Mouse (Mus musculus) CH12.LX (cell line): ENCODE measurements around the gene Ttc30a2. TPM values are rescaled to one million over a fixed set of nuclear protein-coding genes. Genes with fewer than 3 reads are reported as not detected.
"Not testable (repeated sequence)": the region's sequence is repeated elsewhere in the genome, so short reads cannot be mapped to it uniquely, and the experiment has no call there.

Experiments used
- DNase-seq: peaks from one replicate; pipeline ENCODE4 v3.0.0-alpha.2; 2013; ENCODE audit errors: extremely low read depth
- H3K27ac ChIP-seq: 2 replicates; pipeline ENCODE4 v1.5.1; 2012; ENCODE audit warnings: low read depth, mild to moderate bottlenecking, control low read depth, moderate library complexity; ENCODE audit not compliant: insufficient read depth
- H3K27me3 ChIP-seq: replicated peaks from 2 replicates; pipeline ENCODE3; 2012; ENCODE audit warnings: inconsistent platforms
- H3K36me3 ChIP-seq, 2 experiments: replicated peaks in 1 of 2; 2 replicates each; pipeline versions ENCODE3 to v1.6.1; 2012; ENCODE audit warnings: inconsistent platforms in 1 of 2, low read length in 1 of 2, mild to moderate bottlenecking in 1 of 2, mixed read lengths in 1 of 2, moderate library complexity in 1 of 2; ENCODE audit not compliant: control insufficient read depth in 1 of 2, insufficient read depth in 1 of 2
- H3K4me1 ChIP-seq, 2 experiments: 2 replicates each; pipeline ENCODE4 v1.6.1; 2012; ENCODE audit warnings: inconsistent platforms in 1 of 2, moderate library complexity in 1 of 2; ENCODE audit not compliant: insufficient read depth in 2 of 2, control insufficient read depth in 1 of 2
- H3K4me2 ChIP-seq: 2 replicates; pipeline ENCODE4 v1.6.1; 2012; ENCODE audit warnings: low read depth, mild to moderate bottlenecking, control low read depth; ENCODE audit not compliant: poor library complexity, insufficient read depth, severe bottlenecking
- H3K4me3 ChIP-seq, 3 experiments: fragments of 150-350 bp in 1 of 3; sonication (generic) in 1 of 3; replicated peaks in 1 of 3; 2 replicates each; pipeline versions ENCODE3 to v1.5.1; 2011 to 2012; ENCODE audit warnings: low read depth in 2 of 3, low read length in 2 of 3, mild to moderate bottlenecking in 2 of 3, moderate library complexity in 2 of 3, control low read depth in 1 of 3, improper control_type of control experiment in 1 of 3, inconsistent platforms in 1 of 3, mixed read lengths in 1 of 3; ENCODE audit not compliant: poor library complexity in 1 of 3
- H3K79me2 ChIP-seq: replicated peaks from 2 replicates; pipeline ENCODE4 v1.6.1; 2012; ENCODE audit warnings: mild to moderate bottlenecking, moderate library complexity; ENCODE audit not compliant: control insufficient read depth, poor library complexity, insufficient read depth, severe bottlenecking; ENCODE audit errors: extremely low read depth
- H3K9ac ChIP-seq: 2 replicates; pipeline ENCODE4 v1.6.1; 2012; ENCODE audit warnings: low read depth, mild to moderate bottlenecking, control low read depth, moderate library complexity; ENCODE audit not compliant: insufficient read depth
- H3K9me3 ChIP-seq: replicated peaks from 2 replicates; pipeline ENCODE3; 2012; ENCODE audit warnings: low read length, inconsistent platforms, mixed read lengths
- CHD1 ChIP-seq: IDR thresholded peaks from 2 replicates; pipeline ENCODE4 v1.6.1; 2012; ENCODE audit warnings: low read depth, low read length, improper control_type of control experiment, inconsistent platforms
- CHD2 ChIP-seq: IDR thresholded peaks from 2 replicates; pipeline ENCODE4 v1.6.1; 2011; ENCODE audit warnings: low read length, improper control_type of control experiment
- CTCF ChIP-seq, 2 experiments: IDR thresholded peaks in 1 of 2; conservative IDR thresholded peaks in 1 of 2; 2 replicates each; pipeline ENCODE4 v1.5.1; 2011 to 2012; ENCODE audit warnings: low read depth in 2 of 2, low read length in 2 of 2, improper control_type of control experiment in 1 of 2, inconsistent platforms in 1 of 2, mild to moderate bottlenecking in 1 of 2, moderate library complexity in 1 of 2
- ELF1 ChIP-seq: IDR thresholded peaks from 2 replicates; pipeline ENCODE4 v1.6.1; 2014; ENCODE audit warnings: low read depth, mild to moderate bottlenecking, inconsistent platforms, low read length, improper control_type of control experiment
- EP300 ChIP-seq: IDR thresholded peaks from 2 replicates; pipeline ENCODE4 v1.6.1; 2011; ENCODE audit warnings: low read length, improper control_type of control experiment
- ETS1 ChIP-seq: conservative IDR thresholded peaks from 2 replicates; pipeline ENCODE4 v1.6.1; 2012; ENCODE audit warnings: low read depth, mild to moderate bottlenecking, inconsistent platforms, low read length, improper control_type of control experiment, moderate library complexity
- GABPA ChIP-seq: IDR thresholded peaks from 2 replicates; pipeline ENCODE4 v1.6.1; 2012; ENCODE audit warnings: low read depth, low read length, improper control_type of control experiment, inconsistent platforms; ENCODE audit not compliant: insufficient replicate concordance
- IRF4 ChIP-seq: IDR thresholded peaks from 2 replicates; pipeline ENCODE4 v1.6.1; 2014; ENCODE audit warnings: low read depth, mild to moderate bottlenecking, inconsistent platforms, low read length, improper control_type of control experiment
- JUN ChIP-seq: IDR thresholded peaks from 2 replicates; pipeline ENCODE4 v1.6.1; 2011; ENCODE audit warnings: low read depth, mild to moderate bottlenecking, low read length, improper control_type of control experiment, moderate library complexity; ENCODE audit not compliant: insufficient read depth
- MAX ChIP-seq: IDR thresholded peaks from 2 replicates; pipeline ENCODE4 v1.6.1; 2011; ENCODE audit warnings: low read length, improper control_type of control experiment
- MAZ ChIP-seq: IDR thresholded peaks from 2 replicates; pipeline ENCODE4 v1.6.1; 2012; ENCODE audit warnings: low read depth, mild to moderate bottlenecking, inconsistent platforms, low read length, improper control_type of control experiment, moderate library complexity
- MEF2A ChIP-seq: IDR thresholded peaks from 2 replicates; pipeline ENCODE4 v1.6.1; 2014; ENCODE audit warnings: low read depth, mild to moderate bottlenecking, inconsistent platforms, low read length, improper control_type of control experiment, borderline replicate concordance
- MXI1 ChIP-seq: IDR thresholded peaks from 2 replicates; pipeline ENCODE4 v1.6.1; 2011; ENCODE audit warnings: mild to moderate bottlenecking, low read depth, low read length, improper control_type of control experiment
- NELFE ChIP-seq: IDR thresholded peaks from 2 replicates; pipeline ENCODE4 v1.6.1; 2011; ENCODE audit warnings: low read depth, low read length, improper control_type of control experiment
- NRF1 ChIP-seq: IDR thresholded peaks from 2 replicates; pipeline ENCODE4 v1.6.1; 2014; ENCODE audit warnings: low read depth, mild to moderate bottlenecking, inconsistent platforms, low read length, improper control_type of control experiment, moderate library complexity
- POLR2A ChIP-seq: IDR thresholded peaks from 2 replicates; pipeline ENCODE4 v1.6.1; 2011; ENCODE audit warnings: low read depth, mild to moderate bottlenecking, improper control_type of control experiment, low read length
- POLR2AphosphoS2 ChIP-seq: IDR thresholded peaks from 2 replicates; pipeline ENCODE4 v1.6.1; 2011; ENCODE audit warnings: low read depth, low read length, improper control_type of control experiment
- RAD21 ChIP-seq: IDR thresholded peaks from 2 replicates; pipeline ENCODE4 v1.6.1; 2011; ENCODE audit warnings: low read depth, mild to moderate bottlenecking, low read length, improper control_type of control experiment, moderate library complexity
- SIN3A ChIP-seq: IDR thresholded peaks from 2 replicates; pipeline ENCODE4 v1.6.1; 2012; ENCODE audit warnings: low read length, improper control_type of control experiment, inconsistent platforms
- USF1 ChIP-seq: IDR thresholded peaks from 2 replicates; pipeline ENCODE4 v1.6.1; 2014; ENCODE audit warnings: low read depth, mild to moderate bottlenecking, inconsistent platforms, low read length, improper control_type of control experiment
- USF2 ChIP-seq: conservative IDR thresholded peaks from 2 replicates; pipeline ENCODE4 v1.6.1; 2011; ENCODE audit warnings: low read depth, low read length, improper control_type of control experiment
- ZKSCAN1 ChIP-seq: IDR thresholded peaks from 2 replicates; pipeline ENCODE4 v1.6.1; 2012; ENCODE audit warnings: low read depth, inconsistent platforms, low read length, improper control_type of control experiment, borderline replicate concordance
- ZMIZ1 ChIP-seq: IDR thresholded peaks from 2 replicates; pipeline ENCODE4 v1.6.1; 2012; ENCODE audit warnings: low read depth, mild to moderate bottlenecking, inconsistent platforms, low read length, improper control_type of control experiment
- ZNF384 ChIP-seq: IDR thresholded peaks from 2 replicates; pipeline ENCODE4 v1.6.1; 2012; ENCODE audit warnings: low read depth, low read length, improper control_type of control experiment, inconsistent platforms
- dilution Hi-C: fragments of 300-500 bp; cut with MboI; formaldehyde crosslinking; loops from 2 replicates; pipeline ENCODE4 v1.14.3; 2020; ENCODE audit warnings: low sequenced_read_pairs; ENCODE audit not compliant: extremely low pct_unique_long_range_greater_than_20kb, extremely low pct_ligation_motif_present
- in situ Hi-C: fragments of 300-500 bp; cut with MboI; formaldehyde crosslinking; loops from 3 replicates; pipeline ENCODE4 v1.14.3; 2019; ENCODE audit warnings: low sequenced_read_pairs, low pct_ligation_motif_present, low pct_unique_long_range_greater_than_20kb, mixed read lengths
- polyA plus RNA-seq: library from polyadenylated mRNA; unstranded; fragments of >175 nt; gene quantifications from 2 replicates; pipeline ENCODE4 v1.2.1, GENCODE M21; 2012; ENCODE audit warnings: low read depth; ENCODE audit not compliant: insufficient read length
- total RNA-seq, 2 experiments: library from RNA; depleted of rRNA; stranded (reverse); fragments of 300-350 nt in 1 of 2; fragments of >200 nt in 1 of 2; gene quantifications; 2 replicates each; pipeline ENCODE4 v1.2.3; 2012 to 2014

Ttc30a2 gene
- not detected in 2 replicates for total RNA-seq (2012; rRNA removed)
- not detected in 2 replicates for total RNA-seq (2014; rRNA removed)
- polyA plus RNA-seq = not detected in 2 replicates

GRCm38 (mm10) chr2:75977752-75978368 lies at the start of gene Ttc30a2:
Gene Ttc30a2, minus strand, starts transcription at chr2:75978170.
- dilution Hi-C loops, H3K27ac ChIP-seq, H3K4me1 ChIP-seq, H3K79me2 ChIP-seq, in situ Hi-C loops, H3K27me3 ChIP-seq, H3K4me2 ChIP-seq, DNase-seq, H3K4me3 ChIP-seq, H3K9ac ChIP-seq, H3K36me3 ChIP-seq, H3K9me3 ChIP-seq: not testable (repeated sequence)
- TF ChIP-seq ZNF384 = peak; percentile 40; the same call in 1 of the 2 replicates

GRCm38 (mm10) chr2:76016890-76017289 lies 38.9 kb upstream of the Ttc30a2 start:
- dilution Hi-C loops = no loop called here
- no peak overlapping the region for H3K4me2 ChIP-seq

DNA sequence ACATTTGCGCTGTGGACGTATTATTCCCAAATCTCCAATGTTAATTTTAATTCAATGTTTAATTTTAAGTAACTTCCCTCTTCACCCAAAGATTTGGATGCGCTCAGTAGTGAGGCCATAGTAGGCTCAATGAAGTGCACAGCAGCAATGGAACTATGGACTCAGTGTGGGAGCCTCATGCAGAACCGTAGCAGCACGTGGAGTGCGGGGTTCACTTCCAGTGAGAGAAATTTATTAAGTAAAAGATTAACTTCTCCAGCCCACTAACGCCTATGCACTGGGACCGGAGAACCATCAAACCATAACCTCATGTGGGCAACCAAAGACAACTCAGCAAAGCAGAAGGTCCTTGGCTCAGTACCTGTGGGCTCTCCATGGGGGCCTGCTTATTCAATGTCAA lies 38.2 kb upstream of the Ttc30a2 start:
- Histone ChIP-seq H3K27ac (no peak overlapping the region), H3K27me3 (no peaks in the 10 kb centered on the region), H3K36me3 (no peaks in the 10 kb centered on the region), H3K4me3 (no peak overlapping the region), H3K4me1 (no peaks in the 10 kb centered on the region), H3K4me2 (no peak overlapping the region), H3K9ac (no peak overlapping the region), H3K9me3 (no peaks in the 10 kb centered on the region), H3K79me2 (no peaks in the 10 kb centered on the region)
- TF ChIP-seq EP300 (no peak), ETS1 (no peak), JUN (no peak), MAX (no peak), MXI1 (no peak), ZNF384 (no peak), NELFE (no peak), MAZ (no peak), ELF1 (no peak), ZMIZ1 (no peak), POLR2A (no peak), USF2 (no peak), CHD1 (no peak)
- dilution Hi-C loops = no loop called here
- in situ Hi-C loops = no loop called here
- no peak for DNase-seq

More at GRCm38 (mm10) chr2:76016890-76017289, 38.9 kb upstream of the Ttc30a2 start:
- H3K4me1 ChIP-seq = no peaks in the 10 kb centered on the region
- H3K4me3 ChIP-seq = no peak overlapping the region
- no peaks in the 10 kb centered on the region for H3K9me3 ChIP-seq
- no peak for DNase-seq
- H3K79me2 ChIP-seq = no peaks in the 10 kb centered on the region
- H3K36me3 ChIP-seq = no peaks in the 10 kb centered on the region
- in situ Hi-C loops = no loop called here
- TF ChIP-seq NRF1 (no peak), SIN3A (no peak), USF1 (no peak), ZKSCAN1 (no peak), ZMIZ1 (no peak), MEF2A (no peak), RAD21 (no peak), GABPA (no peak), IRF4 (no peak), CTCF (conservative IDR thresholded peaks at IDR 0.05 in 1 of 2, IDR thresholded peaks at IDR 0.05 in 1 of 2; ENCODE audit: low read depth in 2 of 2, low read length in 2 of 2) (no peak), MXI1 (no peak), USF2 (no peak), POLR2AphosphoS2 (no peak), CHD2 (no peak), MAZ (no peak)
- TF ChIP-seq, all 38 proteins: peak for 0
- Histone ChIP-seq H3K27me3 (no peaks in the 10 kb centered on the region), H3K27ac (no peak overlapping the region), H3K9ac (no peak overlapping the region)
